Mouse (Mus musculus): ENCODE measurements at regions not wholly inside any gene's neighbourhood (a gene's known extent, or its start where the extent isn't known, plus 50 kb on each side); places are given as distances from the start of the nearest gene placed in this dataset.

GRCm38 (mm10) chr2:45590980-45591379 lies 473.8 kb upstream of the Zeb2 start:
- H3K9ac ChIP-seq (replicated peaks; ENCODE audit: low read depth) = no peak overlapping the region
- ATAC-seq = no peak
- DNase-seq (ENCODE audit: low spot score) = no peak
- H3K4me3 ChIP-seq (ENCODE audit: low read depth, low read length) = no peak overlapping the region
- WGBS = 97% methylated on average over 1 of the region's 1 CpGs
- H3K9me3 ChIP-seq (ENCODE audit: low read length) = no peaks in the 10 kb centered on the region
- H3K27ac ChIP-seq (ENCODE audit: low read length) = no peak overlapping the region
- no peaks in the 10 kb centered on the region for H3K27me3 ChIP-seq (replicated peaks; ENCODE audit: insufficient read depth, low read length)
- no peak overlapping the region for H3K4me2 ChIP-seq (replicated peaks; ENCODE audit: low read depth, low read length)
- H3K4me1 ChIP-seq (ENCODE audit: insufficient read depth, low read depth, low read length) = no peaks in the 10 kb centered on the region
- TF ChIP-seq EP300 (IDR thresholded peaks at IDR 0.05) (no peak), CTCF (IDR thresholded peaks at IDR 0.05) (no peak)
- no peaks in the 10 kb centered on the region for H3K36me3 ChIP-seq (ENCODE audit: insufficient read depth, low read length)

- Histone ChIP-seq H3K4me1 (ENCODE audit: insufficient read depth, low read depth, low read length) (no peaks in the 10 kb centered on the region), H3K27me3 (replicated peaks; ENCODE audit: insufficient read depth, low read length) (no peaks in the 10 kb centered on the region), H3K9me3 (ENCODE audit: low read length) (no peaks in the 10 kb centered on the region), H3K4me2 (replicated peaks; ENCODE audit: low read depth, low read length) (no peak overlapping the region), H3K4me3 (ENCODE audit: low read depth, low read length) (no peak overlapping the region), H3K36me3 (ENCODE audit: insufficient read depth, low read length) (no peaks in the 10 kb centered on the region), H3K9ac (replicated peaks; ENCODE audit: low read depth) (no peak overlapping the region), H3K27ac (ENCODE audit: low read length) (no peak overlapping the region)
- DNase-seq (ENCODE audit: low spot score) (no peak), ATAC-seq (no peak)
- 99% methylated on average over 2 of the region's 2 CpGs for WGBS
- TF ChIP-seq CTCF (IDR thresholded peaks at IDR 0.05) = no peak
- no peak for TF ChIP-seq EP300 (IDR thresholded peaks at IDR 0.05)
Observed at GRCm38 (mm10) chr2:45588248-45588647, 471.1 kb upstream of the Zeb2 start.

GRCm38 (mm10) chr2:45586588-45587200 lies 469.5 kb upstream of the Zeb2 start:
- no peak overlapping the region for H3K4me2 ChIP-seq (replicated peaks; ENCODE audit: low read depth, low read length)
- H3K27me3 ChIP-seq (replicated peaks; ENCODE audit: insufficient read depth, low read length) = no peaks in the 10 kb centered on the region
- 29% methylated on average over 1 of the region's 1 CpGs for WGBS
- peak; percentile 41 for ATAC-seq
- DNase-seq (ENCODE audit: low spot score) = peak; percentile 14
- TF ChIP-seq CTCF (IDR thresholded peaks at IDR 0.05) = no peak
- no peak for TF ChIP-seq EP300 (IDR thresholded peaks at IDR 0.05)
- H3K9me3 ChIP-seq (ENCODE audit: low read length) = no peaks in the 10 kb centered on the region
- H3K9ac ChIP-seq (replicated peaks; ENCODE audit: low read depth) = no peak overlapping the region
- no peak overlapping the region for H3K27ac ChIP-seq (ENCODE audit: low read length)
- H3K36me3 ChIP-seq (ENCODE audit: insufficient read depth, low read length) = no peaks in the 10 kb centered on the region
- no peak overlapping the region for H3K4me3 ChIP-seq (ENCODE audit: low read depth, low read length)
- H3K4me1 ChIP-seq (ENCODE audit: insufficient read depth, low read depth, low read length) = no peaks in the 10 kb centered on the region

DNA sequence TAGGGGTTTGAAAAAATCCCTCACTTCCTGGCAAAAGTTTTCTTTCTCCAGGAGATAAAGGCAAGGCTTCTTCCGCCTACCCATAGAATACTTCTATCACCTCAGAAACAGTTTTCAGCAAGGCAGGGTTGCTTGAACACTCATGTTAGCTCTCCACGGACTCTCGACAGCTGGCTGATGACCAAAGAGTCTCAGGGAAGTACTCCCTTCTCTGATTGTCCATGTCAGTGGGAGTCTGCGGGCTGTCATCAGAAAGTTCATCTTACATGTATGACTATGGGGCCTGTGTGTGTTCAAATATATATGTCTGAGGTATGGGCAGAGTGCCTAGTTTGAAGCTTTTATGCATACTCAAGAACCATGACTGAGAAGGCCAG lies 464.3 kb upstream of the Zeb2 start:
- TF ChIP-seq EP300 (IDR thresholded peaks at IDR 0.05) (peak; percentile 3; the same call in 1 of the 2 replicates), CTCF (IDR thresholded peaks at IDR 0.05) (no peak)
- no peak for DNase-seq (ENCODE audit: low spot score)
- H3K4me2 ChIP-seq (replicated peaks; ENCODE audit: low read depth, low read length) = peak overlapping the region; percentile 17; the same call in 1 of the 2 replicates
- no peak overlapping the region for H3K4me3 ChIP-seq (ENCODE audit: low read depth, low read length)
- ATAC-seq = peak; percentile 54
- H3K9me3 ChIP-seq (ENCODE audit: low read length) = no peaks in the 10 kb centered on the region
- H3K36me3 ChIP-seq (ENCODE audit: insufficient read depth, low read length) = no peaks in the 10 kb centered on the region
- no peaks in the 10 kb centered on the region for H3K27me3 ChIP-seq (replicated peaks; ENCODE audit: insufficient read depth, low read length)
- no peak overlapping the region for H3K9ac ChIP-seq (replicated peaks; ENCODE audit: low read depth)
- peak overlapping the region; percentile 47; the same call in 1 of the 2 replicates for H3K27ac ChIP-seq (ENCODE audit: low read length)
- 43% methylated on average over 4 of the region's 4 CpGs for WGBS
- H3K4me1 ChIP-seq (ENCODE audit: insufficient read depth, low read depth, low read length) = no peaks in the 10 kb centered on the region

- Histone ChIP-seq H3K4me3 (ENCODE audit: low read depth, low read length) (no peak overlapping the region), H3K36me3 (ENCODE audit: insufficient read depth, low read length) (no peaks in the 10 kb centered on the region), H3K9ac (replicated peaks; ENCODE audit: low read depth) (no peak overlapping the region), H3K4me2 (replicated peaks; ENCODE audit: low read depth, low read length) (peak overlapping the region; percentile 17; the same call in 1 of the 2 replicates), H3K9me3 (ENCODE audit: low read length) (no peaks in the 10 kb centered on the region), H3K4me1 (ENCODE audit: insufficient read depth, low read depth, low read length) (no peaks in the 10 kb centered on the region), H3K27ac (ENCODE audit: low read length) (peak overlapping the region; percentile 47; the same call in 1 of the 2 replicates), H3K27me3 (replicated peaks; ENCODE audit: insufficient read depth, low read length) (no peaks in the 10 kb centered on the region)
- peak; percentile 74 for DNase-seq (ENCODE audit: low spot score)
- peak; percentile 74 for ATAC-seq
- whole genome bisulfite sequencing = 19% methylated on average over 8 of the region's 8 CpGs
- peak; percentile 30; the same call in 1 of the 2 replicates for TF ChIP-seq CTCF (IDR thresholded peaks at IDR 0.05)
- peak; percentile 30; the same call in 1 of the 2 replicates for TF ChIP-seq EP300 (IDR thresholded peaks at IDR 0.05)
Observed at GRCm38 (mm10) chr2:45580838-45581548, 463.8 kb upstream of the Zeb2 start.

DNA sequence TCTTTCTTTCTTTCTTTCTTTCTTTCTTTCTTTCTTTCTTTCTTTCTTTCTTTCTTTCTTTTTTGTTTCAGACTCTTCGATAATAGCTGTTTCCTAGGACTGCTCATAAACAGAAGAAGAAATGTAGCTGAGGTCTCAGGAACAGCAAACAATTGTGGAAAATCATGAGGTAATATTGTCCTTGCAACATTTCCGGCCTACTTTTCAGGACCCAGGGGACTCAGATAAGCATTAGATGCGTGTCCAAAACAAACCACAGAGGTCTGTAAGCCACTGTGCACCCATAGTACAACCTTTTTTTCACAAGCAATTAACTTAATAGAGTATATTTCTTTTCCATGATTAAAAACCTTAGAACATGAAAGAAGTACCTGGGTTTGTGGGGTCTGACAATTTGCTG lies 455.7 kb upstream of the Zeb2 start:
- H3K4me1 ChIP-seq (ENCODE audit: insufficient read depth, low read depth, low read length) = no peaks in the 10 kb centered on the region
- H3K4me2 ChIP-seq (replicated peaks; ENCODE audit: low read depth, low read length) = no peak overlapping the region
- no peaks in the 10 kb centered on the region for H3K36me3 ChIP-seq (ENCODE audit: insufficient read depth, low read length)
- no peak for TF ChIP-seq CTCF (IDR thresholded peaks at IDR 0.05)
- TF ChIP-seq EP300 (IDR thresholded peaks at IDR 0.05) = no peak
- no peaks in the 10 kb centered on the region for H3K9me3 ChIP-seq (ENCODE audit: low read length)
- no peak overlapping the region for H3K4me3 ChIP-seq (ENCODE audit: low read depth, low read length)
- no peaks in the 10 kb centered on the region for H3K27me3 ChIP-seq (replicated peaks; ENCODE audit: insufficient read depth, low read length)
- 84% methylated on average over 3 of the region's 3 CpGs for WGBS
- H3K9ac ChIP-seq (replicated peaks; ENCODE audit: low read depth) = no peak overlapping the region
- DNase-seq (ENCODE audit: low spot score) (no peak), ATAC-seq (no peak)
- no peak overlapping the region for H3K27ac ChIP-seq (ENCODE audit: low read length)

All from lung, postnatal 0 days (tissue).